Mouse (Mus musculus) left cerebral cortex, adult 8-10 months (tissue): ENCODE results near the gene Zmynd8. TPM values are rescaled to one million over a fixed set of nuclear protein-coding genes. Genes with fewer than 3 reads are reported as not detected.

ENCODE experiments used
- DNase-seq, 2 experiments: peaks; one replicate each; pipeline ENCODE4 v3.0.0; 2022; ENCODE audit warnings: low spot score in 2 of 2
- total RNA-seq, 4 experiments: library from RNA; stranded (reverse); gene quantifications; 2 replicates each; pipeline ENCODE4 v1.2.4; 2022

The Zmynd8 gene
- total RNA-seq, 4 experiments from 2014 or later = 105 to 132 (median 130) TPM

DNA sequence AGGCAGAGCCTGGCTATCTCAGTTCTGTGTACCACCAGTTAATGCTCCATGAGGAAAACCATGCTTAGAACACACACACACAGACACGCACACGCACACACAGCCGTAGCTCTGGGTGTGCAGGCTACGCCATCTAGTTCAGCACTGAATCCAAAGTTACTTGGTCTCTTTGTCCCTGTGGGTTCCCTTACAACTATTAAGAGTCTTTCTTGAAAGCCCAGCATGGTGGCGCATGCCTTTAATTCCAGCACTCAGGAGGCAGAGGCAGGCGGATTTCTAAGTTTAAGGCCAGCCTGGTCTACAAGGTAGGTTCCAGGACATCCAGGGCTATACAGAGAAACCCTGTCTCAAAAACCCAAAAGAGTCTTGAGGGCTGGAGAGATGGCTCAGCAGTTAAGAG, 38.4 kb downstream of the Zmynd8 start:
- DNase-seq = no peak

DNA sequence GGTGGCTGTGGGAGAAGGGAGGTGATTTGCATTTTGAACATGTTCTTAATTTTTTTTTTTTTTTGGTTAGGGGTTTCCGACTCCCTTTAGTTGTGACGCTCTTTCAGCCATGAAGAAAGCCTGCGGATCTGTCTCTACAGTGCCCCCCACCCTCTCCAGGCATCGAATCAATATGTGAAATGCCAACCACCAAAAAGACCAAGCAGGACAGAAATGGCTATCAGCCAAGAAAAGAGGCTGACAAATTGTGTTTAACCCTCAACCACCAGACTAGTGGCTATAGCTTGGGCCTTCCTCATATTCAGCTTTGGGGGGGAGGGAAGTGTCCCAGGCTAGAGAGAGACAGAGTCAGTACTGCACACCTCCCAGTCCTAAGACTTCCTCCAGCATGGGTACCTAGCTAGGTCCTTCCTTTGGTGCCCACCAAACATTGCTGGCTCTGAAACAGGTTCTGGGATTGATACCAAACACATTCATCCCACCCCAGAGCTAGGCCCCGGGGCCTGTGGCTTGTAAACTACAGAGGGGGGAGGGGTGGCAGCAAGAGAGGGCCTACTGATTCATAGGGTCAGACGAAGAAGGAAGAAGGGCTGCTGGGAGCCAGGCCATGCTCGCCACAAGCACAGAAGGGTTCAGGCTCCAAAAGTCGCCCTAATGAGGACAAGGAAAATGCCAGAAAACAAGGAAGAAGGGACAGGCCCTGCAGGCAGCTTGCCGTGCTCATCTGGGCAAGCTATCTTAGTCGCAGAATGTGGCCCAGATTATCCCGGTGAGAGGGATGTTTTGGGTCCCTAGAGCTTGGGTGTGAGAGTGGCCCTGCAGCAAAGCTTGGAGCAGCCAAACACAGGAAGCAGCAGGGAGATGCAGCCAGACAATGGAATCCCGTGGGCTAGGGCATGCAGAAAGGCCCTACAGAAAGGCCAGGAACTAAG, 40.1 kb downstream of the Zmynd8 start:
- no peak for DNase-seq

DNA sequence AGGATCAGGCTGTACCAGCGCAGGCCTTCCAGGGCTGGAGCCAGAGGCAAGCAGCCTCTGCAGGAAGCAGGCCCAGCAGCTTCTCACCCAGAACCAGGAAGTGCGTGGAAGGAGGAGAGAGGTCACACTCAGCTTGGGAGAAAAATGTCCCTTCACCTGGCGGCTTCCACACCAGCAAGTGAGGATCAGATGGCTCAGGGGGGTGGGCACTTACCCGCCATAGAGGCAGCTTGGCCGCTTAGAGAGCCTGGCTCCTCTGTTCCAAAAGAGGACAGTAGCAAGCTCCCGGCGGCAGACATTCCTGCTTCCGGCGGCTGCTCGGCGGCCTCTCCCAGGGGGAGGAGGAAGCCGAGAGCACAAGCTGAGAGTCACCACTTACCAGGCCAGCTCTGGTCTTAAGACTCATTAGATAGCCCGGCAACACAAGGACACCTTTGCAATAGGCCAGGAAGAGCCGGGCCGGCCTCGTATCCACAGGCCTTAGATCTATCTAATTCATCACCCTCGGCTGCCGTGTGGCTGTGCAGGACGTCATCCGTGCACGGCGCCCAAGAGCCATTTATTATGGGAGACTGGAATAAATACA, 40.9 kb downstream of the Zmynd8 start:
- DNase-seq = no peak

DNA sequence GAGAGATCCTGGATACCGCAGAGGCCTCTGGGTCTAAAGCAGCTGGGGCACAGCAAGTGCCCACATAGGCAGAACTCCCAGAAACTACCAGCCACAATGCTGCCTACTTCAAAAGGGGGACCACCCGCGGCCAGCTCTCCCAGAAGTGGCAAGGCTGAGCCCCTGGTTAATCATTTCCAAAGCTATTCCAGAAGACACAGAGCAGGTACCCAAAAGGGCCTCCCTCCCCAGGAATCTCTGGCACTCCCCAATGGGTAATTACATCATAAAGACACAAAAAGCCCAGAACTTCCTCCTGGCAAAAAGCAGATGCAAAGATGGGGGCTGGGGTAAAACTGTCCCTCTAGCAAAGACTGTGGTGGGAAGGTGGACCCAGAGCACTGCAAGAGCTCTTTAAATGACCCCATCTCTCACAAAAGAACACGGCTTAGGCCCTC, 41.4 kb downstream of the Zmynd8 start:
- no peak for DNase-seq

DNA sequence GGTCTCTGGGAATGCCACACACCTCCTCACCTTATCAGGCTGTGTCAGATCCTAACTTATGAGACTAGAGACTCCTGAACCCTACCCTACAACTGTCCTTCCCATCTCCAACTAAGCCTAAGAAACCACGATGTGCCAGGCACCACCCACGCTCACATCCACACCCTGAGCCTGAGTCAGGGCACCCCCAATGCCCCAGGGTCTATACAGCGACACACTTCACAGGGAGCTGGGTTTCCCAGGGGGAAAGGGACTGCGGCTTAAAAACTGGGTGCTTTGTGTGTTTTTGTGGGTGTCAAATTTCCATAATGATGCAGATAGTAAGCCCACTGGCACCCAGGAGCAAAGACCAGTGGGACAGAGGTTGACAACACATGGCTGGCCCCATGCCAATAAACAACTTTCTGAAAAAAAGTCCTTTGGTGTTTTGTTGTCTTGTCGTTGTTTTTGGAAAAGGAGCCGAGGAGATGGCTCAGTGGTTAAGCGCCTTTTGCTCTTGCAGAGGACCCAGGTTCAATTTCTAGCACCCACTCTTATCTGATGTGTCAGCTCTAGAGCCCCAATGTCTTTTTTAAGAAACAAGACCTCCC, 42.1 kb downstream of the Zmynd8 start:
- no peak for DNase-seq

DNA sequence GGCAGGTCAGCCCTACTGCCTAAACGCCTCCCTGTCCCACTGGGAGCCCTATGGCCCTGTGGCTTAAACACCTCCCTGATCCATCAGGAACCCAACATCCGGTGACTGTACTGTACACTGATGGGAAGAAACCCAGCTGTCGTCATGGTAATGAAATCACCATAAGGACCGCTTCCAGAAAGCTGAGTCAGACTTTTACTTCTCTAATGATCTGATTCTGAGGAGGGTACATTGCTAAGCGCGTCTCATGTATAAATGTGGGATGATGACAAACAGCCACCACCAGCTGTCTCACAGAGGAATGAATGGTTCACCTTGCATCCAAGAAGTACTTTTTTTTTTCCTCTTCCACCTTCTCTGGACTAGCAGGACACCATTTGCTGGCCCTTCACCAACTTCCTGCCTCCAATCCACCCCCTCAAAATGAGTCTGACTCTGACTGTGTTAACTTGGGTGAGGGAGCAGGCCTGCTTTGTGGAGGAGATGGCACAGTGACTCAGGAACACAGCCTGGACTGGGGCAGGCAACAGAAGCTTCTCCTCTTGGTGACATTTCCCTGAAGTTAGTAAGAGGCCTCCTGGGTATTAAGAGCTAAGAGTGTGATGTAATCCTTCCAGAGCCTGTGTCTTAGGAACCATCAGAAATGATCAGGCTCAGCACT, 43.0 kb downstream of the Zmynd8 start:
- peak in 1 of 2 experiments; percentile 86 for DNase-seq

DNA sequence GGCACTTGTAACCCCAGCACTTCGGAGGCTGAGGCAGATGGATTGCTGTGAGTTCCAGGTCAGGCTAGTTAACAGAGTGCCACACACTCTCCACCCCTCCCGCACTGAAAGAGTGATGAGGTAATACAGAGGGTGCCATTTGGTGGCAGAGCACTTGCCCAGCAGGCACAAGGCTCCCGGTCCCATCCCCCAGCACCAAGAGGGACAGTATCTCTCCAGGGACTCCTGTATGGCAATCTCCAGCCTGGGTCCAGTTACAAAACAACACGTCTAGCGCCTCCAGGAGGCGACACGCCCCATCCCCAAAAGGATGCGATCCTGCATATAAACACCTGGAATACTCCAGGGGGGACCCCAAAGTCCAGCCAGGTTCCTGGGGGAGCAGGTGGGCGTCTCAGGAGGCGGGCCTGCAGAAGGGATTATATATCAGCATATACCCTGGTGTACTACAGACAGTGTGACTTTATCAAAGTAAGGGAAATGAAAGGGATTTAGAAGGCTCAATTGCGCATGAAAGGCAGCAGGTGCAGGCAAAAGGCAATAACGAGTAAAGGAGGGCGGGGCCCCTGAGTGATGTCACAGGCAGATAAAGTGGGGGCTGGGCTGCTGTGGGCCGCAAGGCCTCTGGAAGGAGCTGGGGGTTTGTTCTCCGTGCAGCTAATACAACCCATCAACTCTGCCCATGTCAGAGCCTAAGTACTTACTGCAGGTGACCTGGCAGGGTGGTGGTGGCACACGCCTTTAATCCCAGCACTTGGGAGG, 44.4 kb downstream of the Zmynd8 start:
- DNase-seq = no peak

DNA sequence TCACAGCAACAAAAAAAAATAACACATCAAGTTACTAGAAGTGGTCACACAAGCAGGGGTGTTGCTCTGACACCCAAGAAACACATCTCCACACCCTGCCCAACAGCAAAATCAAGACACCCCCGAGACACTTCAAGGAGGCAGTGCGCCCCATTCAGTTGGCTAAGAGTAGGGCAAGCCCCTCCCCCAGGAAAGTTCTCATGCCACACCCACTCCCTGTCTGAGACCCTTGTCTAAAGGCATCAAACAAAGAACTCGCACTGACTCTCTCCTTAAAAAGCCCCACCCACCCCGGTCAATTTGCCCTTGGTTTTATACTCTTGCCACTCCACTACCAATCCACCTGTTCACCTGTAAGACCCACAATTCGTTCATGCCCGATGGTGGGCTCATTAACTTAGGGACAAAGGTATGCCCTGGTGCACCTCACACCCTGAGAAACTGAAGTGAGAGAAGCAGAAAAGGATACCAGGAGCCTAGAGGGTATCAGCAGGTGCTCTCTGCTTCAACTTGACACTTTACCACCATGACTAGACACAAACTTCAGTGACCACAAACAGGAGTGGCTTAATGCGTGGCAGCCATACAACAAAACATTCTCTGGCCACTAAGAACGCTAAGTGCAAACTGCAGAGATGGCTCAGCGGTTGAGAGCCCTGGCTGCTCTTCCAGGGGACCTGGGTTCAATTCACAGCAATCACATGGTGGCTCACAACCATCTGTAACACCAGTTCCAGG, 45.8 kb downstream of the Zmynd8 start:
- DNase-seq = no peak

DNA sequence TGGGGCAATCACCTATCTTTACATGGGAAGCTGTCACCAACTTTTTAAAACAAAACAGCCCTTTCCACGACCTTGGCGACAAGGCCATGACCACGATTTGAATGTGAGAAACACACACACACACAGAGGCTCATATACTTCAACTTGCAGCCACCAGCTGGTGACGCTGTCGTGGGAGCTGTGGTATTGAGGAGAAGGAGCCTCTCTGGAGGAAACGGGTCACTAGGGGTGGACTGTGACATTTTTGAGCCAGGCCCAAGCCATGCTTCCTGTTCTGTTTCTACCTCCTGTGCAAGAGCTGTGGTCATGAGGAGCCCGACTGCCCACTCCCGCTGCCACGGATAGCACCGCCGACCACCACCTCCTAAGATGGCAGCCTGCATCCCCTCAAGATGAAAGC, 46.4 kb downstream of the Zmynd8 start:
- no peak for DNase-seq

DNA sequence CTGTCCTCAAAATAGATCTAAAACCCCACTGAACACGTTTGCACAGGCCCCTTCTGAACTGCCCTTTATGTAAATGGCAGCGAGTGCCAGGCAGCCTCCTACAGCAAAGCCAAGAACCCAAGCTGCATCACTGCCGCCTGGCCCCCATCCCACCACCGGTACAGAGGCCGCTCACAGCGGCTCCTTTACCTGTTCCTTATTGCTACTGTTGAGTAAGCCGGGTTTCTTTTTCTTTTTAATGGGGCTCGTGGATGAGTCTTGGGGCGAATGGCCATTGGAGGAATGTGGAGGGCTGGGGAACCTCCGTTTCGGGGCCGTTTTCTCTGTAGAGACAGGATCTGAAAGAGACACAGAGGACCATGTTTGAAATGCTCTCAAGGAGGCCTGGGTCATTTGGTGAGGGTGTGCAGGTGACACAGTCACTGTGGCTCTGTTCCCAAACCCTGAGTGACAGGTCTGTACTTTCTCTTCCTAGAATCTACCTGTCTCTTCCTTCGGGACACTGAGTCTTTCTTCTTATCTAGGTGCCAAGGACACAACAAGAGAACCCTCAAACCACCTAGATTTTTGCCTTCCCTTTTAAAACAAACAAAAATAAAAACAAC, 46.9 kb downstream of the Zmynd8 start:
- peak in 1 of 2 experiments; percentile 58 for DNase-seq

DNA sequence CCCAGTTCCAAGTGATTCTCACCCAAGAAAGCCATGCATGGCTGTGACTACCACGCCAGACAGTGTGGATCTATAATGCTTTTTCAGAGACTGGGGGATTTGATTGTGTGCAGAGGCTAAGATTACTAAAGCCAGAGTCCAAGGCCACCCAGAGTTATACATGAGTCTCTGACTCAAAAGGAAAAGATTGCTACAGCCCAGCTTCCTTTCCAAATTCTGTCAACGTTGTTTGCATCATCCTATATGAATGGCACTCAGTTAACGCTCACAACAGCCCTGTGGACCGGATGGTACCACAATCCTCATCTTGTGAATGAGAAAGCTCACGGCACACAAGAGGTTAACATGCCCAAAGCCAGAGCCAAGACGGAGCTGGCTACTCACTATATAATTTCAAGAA, 48.0 kb downstream of the Zmynd8 start:
- DNase-seq = no peak

DNA sequence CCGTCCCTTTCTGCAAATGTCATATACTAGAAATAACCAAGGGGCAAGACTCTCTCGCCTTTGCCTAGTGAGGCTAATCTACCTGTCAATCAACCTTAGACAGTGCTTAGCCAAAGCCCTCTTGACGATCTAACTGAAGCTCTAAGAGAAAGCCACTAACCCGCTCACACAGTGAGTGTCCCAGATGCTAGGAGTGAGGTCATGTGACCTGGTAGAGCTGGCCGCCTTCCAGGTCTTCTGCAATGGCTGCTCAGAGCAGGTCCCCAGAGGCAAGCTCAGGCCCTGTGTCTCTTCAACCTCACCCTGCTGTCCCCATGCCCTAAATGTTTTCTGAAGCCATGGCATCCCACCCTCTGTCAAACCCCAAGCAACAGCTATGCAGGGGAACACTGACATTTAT, 49.7 kb downstream of the Zmynd8 start:
- peak in 1 of 2 experiments; percentile 72 for DNase-seq

DNA sequence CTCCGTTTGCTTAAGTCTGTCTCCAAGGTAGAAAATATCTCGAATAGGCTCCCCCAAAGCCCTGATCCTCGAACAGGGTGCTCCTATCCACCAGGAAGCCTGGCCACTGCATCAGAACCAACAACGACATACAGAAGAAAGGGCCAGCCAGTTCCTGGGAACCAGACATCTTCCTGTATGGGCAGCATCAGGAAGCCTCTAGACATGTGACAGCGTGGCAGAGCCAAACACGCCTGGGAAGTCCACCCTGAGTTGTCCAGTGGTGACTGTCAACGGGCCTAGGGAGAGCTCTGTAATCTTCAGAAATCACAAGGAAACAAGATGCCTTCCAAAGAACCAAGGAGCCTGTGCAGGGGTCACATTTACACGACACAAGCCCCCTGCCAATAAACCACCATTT, 52.0 kb downstream of the Zmynd8 start:
- no peak for DNase-seq

DNA sequence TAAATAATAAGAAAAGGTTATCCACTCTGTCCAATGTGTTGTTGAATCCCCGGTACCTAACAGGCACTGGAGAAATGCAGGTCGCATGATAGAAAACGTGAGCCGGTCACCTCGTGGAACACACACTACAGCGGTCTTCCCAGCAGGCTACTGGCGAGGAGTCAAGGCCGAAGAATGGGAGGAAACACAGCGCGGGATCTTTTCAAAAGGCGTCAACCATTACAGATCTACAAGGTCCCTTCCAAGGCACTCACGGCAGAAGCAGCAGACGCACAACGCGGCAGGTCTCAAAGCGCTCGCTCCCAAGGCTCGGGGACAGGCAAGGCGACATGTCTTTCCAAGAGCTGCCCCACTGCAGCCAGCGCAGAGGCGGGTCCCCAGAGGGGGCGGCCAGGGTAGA, 53.3 kb downstream of the Zmynd8 start:
- no peak for DNase-seq

DNA sequence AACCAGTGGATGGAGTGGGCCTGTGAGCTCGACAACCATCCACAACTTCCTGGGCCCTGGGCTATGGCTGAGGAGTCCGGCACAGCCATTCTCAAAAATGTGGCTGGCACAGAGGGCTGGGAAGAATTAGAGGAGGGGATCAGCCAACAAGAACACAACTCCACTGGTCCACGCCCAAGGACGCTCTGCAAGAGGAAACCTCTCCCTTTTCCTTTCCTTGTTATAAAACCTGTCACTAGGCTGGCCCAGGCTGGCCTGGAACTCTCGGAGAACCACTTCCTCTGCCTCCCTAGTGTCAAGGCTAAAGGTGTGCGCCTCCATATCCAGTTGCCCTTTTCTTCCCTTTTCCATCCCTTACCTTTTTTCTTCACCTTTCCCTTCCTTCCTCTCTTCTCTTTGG, 55.5 kb downstream of the Zmynd8 start:
- no peak for DNase-seq

DNA sequence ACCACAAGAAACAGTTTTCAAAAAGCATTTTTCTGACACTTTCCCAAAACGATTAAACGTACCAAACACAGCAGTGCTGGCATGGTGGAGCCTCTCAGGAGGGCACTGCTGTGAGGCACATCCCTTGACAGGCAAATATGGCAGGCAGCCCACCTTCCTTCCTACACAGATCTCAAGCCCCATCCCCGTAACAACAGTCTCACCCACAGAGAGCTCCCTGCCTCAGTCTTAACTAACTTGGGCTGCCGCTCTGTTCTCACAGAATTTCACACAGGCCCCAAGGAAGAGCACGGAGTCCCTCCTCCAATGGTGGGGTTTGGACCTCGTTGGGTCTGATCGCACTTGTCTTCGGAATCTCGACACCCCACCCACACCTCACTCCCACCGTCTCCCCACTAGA, 56.6 kb downstream of the Zmynd8 start:
- no peak for DNase-seq

DNA sequence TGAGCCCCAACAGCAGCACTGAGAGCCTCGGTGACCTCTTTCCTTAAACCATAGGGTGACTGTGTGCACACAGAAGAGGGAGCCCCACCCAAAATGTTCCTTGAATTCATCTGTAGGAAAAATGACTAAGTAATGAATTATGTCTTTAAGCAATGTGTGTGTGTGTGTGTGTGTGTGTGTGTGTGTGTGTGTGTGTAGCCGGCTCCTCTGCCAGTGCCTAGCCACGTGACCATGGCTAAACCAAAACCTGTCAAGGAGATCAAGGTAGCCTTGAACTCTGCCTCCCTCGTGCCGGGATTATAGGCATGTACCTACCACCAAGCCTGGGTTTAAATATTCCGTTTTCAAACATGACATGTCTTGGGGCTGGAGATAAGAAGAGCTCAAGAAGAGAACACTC, 57.0 kb downstream of the Zmynd8 start:
- no peak for DNase-seq

DNA sequence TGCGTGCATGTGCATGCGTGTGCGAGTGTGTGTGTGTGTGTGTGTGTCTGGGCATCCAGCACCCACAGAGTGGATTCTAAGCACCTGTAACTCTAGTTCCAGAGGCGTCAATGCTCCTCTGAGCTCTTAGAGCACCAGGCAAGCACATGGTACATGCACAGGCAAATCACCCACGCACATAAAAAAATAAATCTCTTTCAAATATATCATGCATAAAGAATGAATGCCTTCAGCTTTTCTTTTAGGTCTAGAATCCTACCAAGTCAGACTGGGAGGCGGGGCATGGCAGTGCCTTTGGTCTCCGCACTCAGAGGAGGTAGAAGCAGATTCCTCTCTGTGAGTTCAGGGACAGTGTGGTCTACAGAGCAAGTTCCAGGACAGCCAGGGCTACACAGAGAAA, 58.0 kb downstream of the Zmynd8 start:
- DNase-seq = no peak

DNA sequence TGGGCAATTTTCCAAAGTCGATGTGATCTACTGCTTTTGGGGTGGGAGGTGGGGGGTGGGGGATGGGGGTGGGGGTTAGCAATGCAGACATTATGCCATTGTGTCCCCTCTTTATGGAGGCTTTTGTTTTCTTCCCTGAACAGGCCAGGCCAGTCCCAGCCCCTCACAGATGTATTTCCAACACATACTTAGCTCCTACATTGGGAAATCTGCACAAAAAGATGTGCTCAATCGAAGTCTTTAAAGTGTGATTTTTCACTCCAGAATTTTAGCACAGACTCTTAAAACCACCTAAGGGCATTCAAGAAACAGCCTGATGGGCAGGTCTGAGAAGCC, 59.5 kb downstream of the Zmynd8 start:
- DNase-seq = no peak

DNA sequence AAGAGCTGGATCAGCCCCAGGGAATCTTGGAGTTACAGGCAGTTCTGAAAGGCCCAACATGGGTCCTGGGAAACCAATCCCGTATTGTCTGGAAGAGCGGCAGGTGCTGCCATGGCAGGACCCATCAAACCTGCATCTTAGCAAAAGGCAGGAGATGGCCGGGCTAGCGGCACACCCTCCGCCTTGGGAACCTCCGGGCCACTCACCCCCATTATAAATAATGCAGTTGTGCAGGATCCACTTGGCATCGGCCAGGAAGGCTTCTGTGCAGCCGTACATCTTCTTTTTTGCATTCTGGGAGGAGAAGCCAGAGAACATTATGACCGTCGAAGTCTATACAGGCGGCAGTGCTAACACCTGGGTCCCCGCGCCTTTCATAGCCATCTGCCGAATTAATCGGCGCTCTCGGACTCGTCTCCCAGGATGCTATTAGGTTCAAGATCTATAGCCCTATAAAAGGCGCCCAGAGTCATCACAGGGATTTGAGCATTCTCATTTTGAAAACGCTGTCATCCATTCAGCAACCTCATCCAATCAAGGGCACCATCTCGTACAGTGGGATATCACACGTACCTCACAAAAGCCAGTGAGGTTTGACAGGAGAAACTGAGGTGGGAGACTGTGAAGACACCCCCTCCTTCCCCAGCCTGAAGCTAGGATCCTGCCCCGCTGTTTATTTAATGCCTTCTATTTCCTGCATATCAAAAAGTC, 60.1 kb downstream of the Zmynd8 start:
- no peak for DNase-seq
